Mouse (Mus musculus) CH12.LX (cell line): ENCODE measurements at regions not wholly inside any gene's neighbourhood (a gene's known extent, or its start where the extent isn't known, plus 50 kb on each side); places are given as distances from the start of the nearest gene placed in this dataset.

Source experiments
- CTCF ChIP-seq, 2 experiments: IDR thresholded peaks in 1 of 2; conservative IDR thresholded peaks in 1 of 2; 2 replicates each; pipeline ENCODE4 v1.5.1; 2011 to 2012; ENCODE audit warnings: low read depth in 2 of 2, low read length in 2 of 2, improper control_type of control experiment in 1 of 2, inconsistent platforms in 1 of 2, mild to moderate bottlenecking in 1 of 2, moderate library complexity in 1 of 2
- EP300 ChIP-seq: IDR thresholded peaks from 2 replicates; pipeline ENCODE4 v1.6.1; 2011; ENCODE audit warnings: low read length, improper control_type of control experiment
- KAT2A ChIP-seq: IDR thresholded peaks from 2 replicates; pipeline ENCODE4 v1.6.1; 2012; ENCODE audit warnings: low read length, improper control_type of control experiment, inconsistent platforms; ENCODE audit not compliant: insufficient replicate concordance
- MAX ChIP-seq: IDR thresholded peaks from 2 replicates; pipeline ENCODE4 v1.6.1; 2011; ENCODE audit warnings: low read length, improper control_type of control experiment
- NRF1 ChIP-seq: IDR thresholded peaks from 2 replicates; pipeline ENCODE4 v1.6.1; 2014; ENCODE audit warnings: low read depth, mild to moderate bottlenecking, inconsistent platforms, low read length, improper control_type of control experiment, moderate library complexity
- POLR2A ChIP-seq: IDR thresholded peaks from 2 replicates; pipeline ENCODE4 v1.6.1; 2011; ENCODE audit warnings: low read depth, mild to moderate bottlenecking, improper control_type of control experiment, low read length
- SMC3 ChIP-seq: IDR thresholded peaks from 2 replicates; pipeline ENCODE4 v1.6.1; 2011; ENCODE audit warnings: low read depth, low read length, improper control_type of control experiment
- UBTF ChIP-seq: IDR thresholded peaks from 2 replicates; pipeline ENCODE4 v1.6.1; 2012; ENCODE audit warnings: low read depth, mild to moderate bottlenecking, inconsistent platforms, low read length, improper control_type of control experiment, moderate library complexity
- USF1 ChIP-seq: IDR thresholded peaks from 2 replicates; pipeline ENCODE4 v1.6.1; 2014; ENCODE audit warnings: low read depth, mild to moderate bottlenecking, inconsistent platforms, low read length, improper control_type of control experiment
- USF2 ChIP-seq: conservative IDR thresholded peaks from 2 replicates; pipeline ENCODE4 v1.6.1; 2011; ENCODE audit warnings: low read depth, low read length, improper control_type of control experiment
- ZC3H11A ChIP-seq: IDR thresholded peaks from 2 replicates; pipeline ENCODE4 v1.6.1; 2012; ENCODE audit warnings: low read depth, mild to moderate bottlenecking, inconsistent platforms, low read length, improper control_type of control experiment
- ZNF384 ChIP-seq: IDR thresholded peaks from 2 replicates; pipeline ENCODE4 v1.6.1; 2012; ENCODE audit warnings: low read depth, low read length, improper control_type of control experiment, inconsistent platforms

DNA sequence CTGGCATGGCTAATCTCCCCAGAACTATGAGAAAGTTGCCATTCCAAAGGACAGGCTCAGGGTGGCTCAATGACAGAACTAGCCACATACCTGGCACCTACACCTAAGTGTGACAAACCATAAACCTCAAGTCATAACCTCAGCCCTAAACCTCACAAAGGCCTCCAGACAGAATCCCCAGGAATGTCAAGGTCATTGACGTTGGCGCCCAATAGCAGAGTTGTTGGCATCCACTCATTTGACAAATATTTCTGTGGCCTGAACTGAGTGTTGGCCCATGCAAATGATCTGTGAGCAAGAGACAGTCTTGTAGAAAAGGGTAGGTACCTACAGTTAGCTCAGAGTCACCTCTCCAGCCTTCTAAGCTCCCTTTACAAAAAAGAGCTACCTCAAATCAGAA is 80.3 kb upstream of the Agap1 start:
- no peak for TF ChIP-seq ZNF384
- no peak for TF ChIP-seq CTCF (conservative IDR thresholded peaks at IDR 0.05 in 1 of 2, IDR thresholded peaks at IDR 0.05 in 1 of 2; ENCODE audit: low read depth in 2 of 2, low read length in 2 of 2)
- TF ChIP-seq NRF1, result no peak
- no peak for TF ChIP-seq SMC3
- no peak for TF ChIP-seq POLR2A
- no peak for TF ChIP-seq MAX
- TF ChIP-seq USF1, result no peak
- no peak for TF ChIP-seq UBTF
- TF ChIP-seq KAT2A, result no peak
- no peak for TF ChIP-seq USF2
- TF ChIP-seq EP300, result no peak
- TF ChIP-seq ZC3H11A, result no peak
